Mouse (Mus musculus) CD4-positive, CD25-positive, alpha-beta regulatory T cell, adult 2 months (primary cell): ENCODE measurements around the gene Atp2c2.

Experiments
- DNase-seq: peaks from one replicate; pipeline ENCODE4 v3.0.0-alpha.2; 2012; ENCODE audit warnings: low read depth, low spot score

The Atp2c2 gene

DNA sequence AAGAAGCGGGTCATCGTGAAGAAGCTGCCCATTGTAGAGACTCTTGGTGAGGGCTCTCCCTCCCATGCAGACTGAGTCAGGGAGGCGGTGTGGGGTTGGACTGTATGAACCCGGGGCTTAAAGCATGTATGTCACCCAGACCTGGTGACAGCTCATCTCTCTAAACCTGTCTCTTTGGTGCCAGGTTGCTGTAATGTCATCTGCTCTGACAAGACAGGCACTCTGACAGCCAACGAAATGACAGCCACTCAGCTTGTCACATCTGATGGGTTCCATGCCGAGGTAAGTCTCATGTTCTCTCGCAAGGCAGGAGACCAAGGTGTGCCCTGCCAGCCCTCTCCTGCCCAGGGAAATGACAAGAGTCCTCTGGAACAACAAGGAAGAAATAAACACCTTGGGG lies 42.6 kb downstream of the Atp2c2 start:
- no peak for DNase-seq

GRCm38 (mm10) chr8:119743291-119744026 lies 43.6 kb downstream of the Atp2c2 start:
- DNase-seq: peak; percentile 57

DNA sequence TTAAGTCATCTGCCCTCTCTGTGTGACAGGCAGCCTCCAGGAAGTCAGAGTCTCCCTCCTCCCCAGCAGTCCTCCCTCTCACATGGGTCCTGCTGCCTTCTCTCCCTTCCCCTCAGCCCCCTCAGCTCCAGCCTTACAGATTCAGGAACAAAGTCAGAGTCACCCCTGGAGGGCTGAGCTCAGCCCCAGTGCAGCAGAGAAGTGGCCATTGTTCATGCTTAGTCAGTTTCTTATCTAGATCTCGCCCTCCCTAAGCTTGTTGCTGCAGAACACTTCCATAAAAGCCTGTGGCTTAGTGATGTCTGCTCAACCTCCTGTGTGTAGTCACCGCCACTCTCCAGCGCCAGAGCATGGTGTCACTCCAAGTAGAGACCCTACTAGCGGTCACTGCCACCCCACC lies 44.8 kb downstream of the Atp2c2 start:
- no peak for DNase-seq

DNA sequence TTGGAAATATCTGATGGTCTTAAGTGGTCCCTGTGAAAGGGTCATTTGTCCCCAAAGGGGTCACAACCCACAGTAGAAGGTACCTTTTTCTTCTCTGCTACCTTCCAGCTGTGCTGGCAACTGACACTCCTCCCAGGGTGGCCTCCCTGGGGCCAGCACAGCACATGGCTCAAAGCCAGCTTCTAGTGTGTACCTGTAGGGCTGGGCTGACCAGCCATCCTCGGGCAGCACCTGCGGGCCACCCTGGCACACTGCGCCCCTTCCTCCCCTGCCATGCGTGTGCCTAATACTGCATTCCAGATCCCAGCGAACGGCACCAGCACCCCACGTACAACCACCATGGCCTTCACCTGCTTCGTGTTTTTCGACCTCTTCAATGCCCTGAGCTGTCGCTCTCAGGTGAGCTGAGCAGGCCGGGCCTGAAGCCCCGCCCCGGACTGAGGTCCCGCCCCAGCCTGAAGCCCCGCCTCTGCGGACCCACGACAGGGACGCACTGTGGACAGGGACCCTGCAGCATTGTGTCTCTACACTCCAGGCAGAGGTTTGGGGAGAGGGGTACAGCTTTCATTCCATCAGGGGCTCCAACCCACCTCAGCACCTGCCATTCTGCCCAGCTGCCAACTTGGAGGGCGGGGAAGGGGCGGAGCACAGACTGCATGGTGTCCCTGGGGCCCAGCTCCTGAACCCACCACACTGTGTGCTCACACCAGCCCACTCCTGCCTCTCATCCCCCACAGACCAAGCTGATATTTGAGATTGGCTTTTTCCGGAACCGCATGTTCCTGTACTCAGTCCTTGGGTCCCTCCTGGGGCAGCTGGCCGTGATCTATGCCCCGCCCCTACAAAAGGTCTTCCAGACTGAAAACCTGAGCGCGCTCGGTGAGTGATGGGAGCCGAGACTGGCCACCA lies 55.7 kb downstream of the Atp2c2 start:
- DNase-seq: peak; percentile 55

- no peak for DNase-seq
These were observed 56.3 kb downstream of the Atp2c2 start for GRCm38 (mm10) chr8:119756147-119756461.

GRCm38 (mm10) chr8:119756538-119756937 lies 56.7 kb downstream of the Atp2c2 start:
- DNase-seq: no peak

DNA sequence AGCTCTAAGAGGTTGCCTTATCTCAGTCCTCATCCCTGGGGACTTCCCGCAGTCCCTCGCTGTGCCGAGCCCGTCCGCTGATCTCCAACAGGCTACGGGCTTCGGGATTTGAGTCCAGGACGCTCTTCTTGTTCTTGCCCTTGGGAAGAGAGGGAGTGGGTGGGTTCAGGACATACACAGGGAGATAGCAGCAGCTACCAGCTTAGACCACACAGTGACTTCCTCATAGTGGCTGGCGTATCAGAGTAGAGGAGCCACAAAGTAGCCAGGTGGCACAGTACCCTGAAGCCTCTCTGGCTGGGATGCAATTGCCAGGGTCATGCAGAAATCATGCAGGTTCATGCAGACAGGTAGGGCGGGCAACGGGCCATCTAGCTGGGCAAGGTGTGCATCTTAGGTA lies 61.9 kb downstream of the Atp2c2 start:
- no peak for DNase-seq

DNA sequence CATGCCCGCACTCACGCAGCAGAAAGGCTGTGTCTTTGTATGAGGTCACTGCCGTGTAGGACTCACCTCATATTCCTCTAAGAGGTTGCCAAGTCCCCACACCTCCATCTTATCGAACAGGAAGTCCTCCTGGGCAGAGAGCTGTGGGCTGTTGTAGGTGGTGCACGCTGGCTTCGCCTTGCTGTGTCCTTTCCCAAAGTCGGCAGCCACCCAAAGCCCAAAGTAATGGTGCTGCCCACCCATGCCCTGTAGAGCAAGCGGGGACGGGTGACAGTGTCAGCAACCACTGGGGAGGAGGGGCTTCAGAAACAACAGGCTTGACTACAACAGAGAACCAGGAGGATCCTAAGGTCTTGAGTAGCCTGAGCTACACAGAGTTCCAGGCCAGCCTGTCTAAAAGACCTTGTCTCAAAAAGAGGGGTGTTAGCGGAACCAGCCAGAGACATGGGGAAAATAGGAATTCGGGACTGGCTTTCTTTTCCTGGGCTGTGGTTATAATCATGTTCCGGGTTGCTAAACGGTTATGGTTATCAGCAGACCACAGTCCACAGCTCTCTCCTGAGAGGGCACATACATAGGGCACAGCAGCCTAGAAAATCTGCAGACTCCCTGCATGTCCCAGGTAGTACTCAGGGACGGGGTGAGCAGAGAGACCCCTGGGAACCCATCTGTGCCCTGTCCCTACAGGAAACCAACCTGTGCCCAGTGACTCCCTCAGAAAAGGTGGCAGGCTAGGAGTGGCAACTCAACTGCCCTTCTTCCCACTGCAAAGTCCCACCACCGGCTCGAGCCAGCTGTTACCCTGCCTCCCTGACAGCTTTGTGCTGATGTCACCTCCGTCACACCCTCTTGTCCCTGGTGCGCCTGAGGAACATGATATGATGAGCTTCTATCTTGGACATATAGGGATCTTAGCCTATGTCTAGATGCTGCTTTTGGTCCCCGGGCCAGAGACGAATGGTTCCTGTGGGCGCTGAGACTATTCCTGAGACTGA lies 62.7 kb downstream of the Atp2c2 start:
- DNase-seq: no peak

DNA sequence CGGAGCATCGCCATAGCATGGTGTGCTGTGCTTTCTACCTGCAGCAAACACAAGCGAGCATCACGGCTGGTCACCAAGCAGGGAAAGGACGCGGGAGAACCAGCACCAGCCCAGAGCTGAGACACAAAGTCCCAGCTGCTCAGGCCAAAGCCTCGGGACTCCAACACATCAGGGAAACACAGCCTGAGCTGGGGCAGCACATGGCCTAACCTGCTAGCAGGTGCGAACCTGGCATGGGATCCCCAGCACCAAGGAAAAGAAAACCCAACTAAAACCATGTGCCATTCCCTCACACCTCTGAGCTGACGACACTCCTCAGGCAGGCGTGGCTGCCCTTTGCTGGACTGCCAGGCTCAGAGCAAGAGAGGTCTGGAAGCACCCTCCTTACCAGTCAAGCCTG lies 65.5 kb downstream of the Atp2c2 start:
- no peak for DNase-seq

- no peak for DNase-seq
These were observed 66.1 kb downstream of the Atp2c2 start for GRCm38 (mm10) chr8:119765761-119766444.

DNA sequence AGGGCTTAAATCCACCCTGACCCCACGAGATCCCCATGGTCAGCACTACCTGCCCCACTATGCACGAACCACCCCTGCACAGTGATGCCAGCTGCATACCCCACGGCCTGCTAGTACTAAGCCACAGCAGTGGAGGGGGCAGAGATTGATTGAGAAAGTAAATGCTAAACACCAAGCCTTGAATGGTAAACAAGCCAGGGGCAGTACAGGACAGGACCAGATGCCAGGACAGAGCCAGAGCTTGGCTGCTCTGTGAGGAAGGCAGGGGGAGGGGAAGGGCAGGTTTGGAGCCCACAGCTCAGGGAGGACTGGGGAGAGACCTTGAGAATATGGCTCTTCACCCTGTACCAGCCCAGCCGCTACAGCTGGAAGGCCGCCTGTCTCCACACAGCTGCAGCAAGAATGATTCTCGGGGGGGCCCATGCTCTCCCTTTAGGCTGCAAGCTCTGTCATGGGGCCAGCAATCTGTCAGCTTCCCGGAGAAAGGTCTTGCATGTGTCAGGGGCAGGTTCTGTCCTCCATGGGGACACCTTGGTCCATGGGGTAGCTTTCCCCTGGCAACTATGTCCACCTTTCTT lies 76.9 kb downstream of the Atp2c2 start:
- DNase-seq: no peak

GRCm38 (mm10) chr8:119777765-119778164 lies 78.0 kb downstream of the Atp2c2 start:
- DNase-seq: no peak

- peak; percentile 98 for DNase-seq
These were observed 78.5 kb downstream of the Atp2c2 start, which contains the start of gene Tldc1 for GRCm38 (mm10) chr8:119778263-119778662. Tldc1 (minus strand) TSS chr8:119778416.

- DNase-seq: peak; percentile 93
These were observed 79.4 kb downstream of the Atp2c2 start for GRCm38 (mm10) chr8:119779013-119779737.

- DNase-seq: no peak
These were observed 80.7 kb downstream of the Atp2c2 start for GRCm38 (mm10) chr8:119780402-119781049.

DNA sequence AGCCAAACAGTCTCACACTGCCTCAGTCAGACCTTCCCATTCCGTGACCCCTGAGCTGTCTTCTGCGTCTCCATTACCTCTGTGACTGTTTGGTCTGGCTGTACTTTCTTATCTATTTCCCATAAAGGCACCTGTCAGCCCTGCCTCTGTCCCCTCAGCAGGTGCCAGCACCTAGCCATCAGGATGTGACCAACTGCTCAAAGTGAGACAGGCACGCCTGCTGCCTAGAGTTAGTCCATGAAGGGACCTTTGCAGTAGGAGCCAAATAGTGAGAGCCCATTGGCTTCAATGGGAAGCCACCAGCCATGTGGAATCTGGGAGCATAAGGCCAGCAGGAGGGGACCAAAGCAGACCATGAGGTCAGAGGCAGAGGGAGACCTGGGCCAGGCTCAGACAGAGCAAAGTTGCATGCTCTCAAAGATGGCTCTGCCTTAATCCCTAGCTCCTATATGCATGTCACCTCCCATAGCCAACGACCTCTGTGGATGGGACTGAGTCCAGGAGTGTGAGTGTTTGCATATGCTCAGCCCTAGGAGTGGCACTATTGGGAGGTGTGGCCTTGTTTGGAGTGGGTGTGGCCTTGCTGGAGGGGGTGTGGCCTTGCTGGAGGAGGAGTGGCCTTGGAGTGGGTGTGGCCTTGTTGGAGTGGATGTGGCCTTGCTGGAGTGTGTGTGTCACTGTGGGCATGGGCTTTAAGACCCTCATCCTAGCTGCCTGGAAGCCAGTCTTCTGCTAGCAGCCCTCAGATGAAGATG lies 81.5 kb downstream of the Atp2c2 start:
- DNase-seq: peak; percentile 70

DNA sequence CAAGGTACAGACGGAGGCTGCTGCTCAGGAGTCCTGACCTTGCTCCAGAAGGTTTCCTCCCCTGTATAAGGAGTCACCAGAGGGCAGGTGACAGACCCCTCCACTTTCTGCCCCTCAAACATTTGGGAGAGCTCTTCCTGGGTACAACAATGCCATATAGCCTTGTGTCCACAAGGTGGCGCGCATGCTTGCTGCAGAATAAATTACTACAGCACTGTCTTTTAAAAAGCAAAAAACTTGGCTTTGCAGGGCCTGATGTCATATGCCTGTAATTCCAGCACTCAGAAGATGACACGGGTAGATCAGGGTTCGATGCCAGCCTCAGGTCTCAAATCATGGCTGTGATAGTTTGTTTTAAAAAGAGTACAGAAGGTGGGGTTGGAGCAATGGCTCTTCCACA lies 82.9 kb downstream of the Atp2c2 start:
- DNase-seq: peak; percentile 92

- peak; percentile 47 for DNase-seq
These were observed 83.8 kb downstream of the Atp2c2 start for GRCm38 (mm10) chr8:119783579-119783978.

DNA sequence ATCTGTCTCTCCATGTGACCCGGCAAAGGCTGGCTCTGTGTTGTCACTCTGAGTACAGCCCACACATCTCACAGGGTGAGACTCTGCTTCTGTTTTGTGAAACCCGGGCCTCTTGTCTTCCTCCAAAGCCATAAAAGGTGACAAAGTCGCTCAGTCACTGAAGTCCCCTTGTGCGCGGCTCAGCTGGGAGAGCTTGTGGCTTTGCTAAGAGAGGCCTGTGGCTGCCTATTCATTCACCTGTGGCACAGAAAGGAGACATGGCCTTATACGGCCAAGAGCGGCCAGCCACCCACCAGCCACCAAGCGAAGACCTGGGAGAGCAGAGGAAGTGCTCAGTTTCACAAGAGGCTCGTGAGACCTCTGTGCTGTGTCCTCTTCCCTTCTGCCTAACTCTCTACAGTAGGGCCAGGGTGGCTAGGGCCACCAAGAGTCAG lies 84.3 kb downstream of the Atp2c2 start:
- peak; percentile 79 for DNase-seq
